ENCODE assay signal across 24 mouse cellular contexts in genomic region chr10:125995701-125996100, GRCm38 (mm10). TPM values are rescaled to one million over a fixed set of nuclear protein-coding genes. Genes with fewer than 3 reads are reported as not detected.
"Had no signal": no experiment of that assay in that cellular context is flagged by ENCODE, and none has a peak within 500 bp of the region (broad histone marks: within the 10 kb centered on the region; RNA-seq: fewer than 3 reads in every experiment).

No protein-coding gene starts in this region.

- H3K9me3 ChIP-seq: liver, embryonic 12.5 days; liver, embryonic 15.5 days; lung, embryonic 15.5 days; midbrain, embryonic 12.5 days; midbrain, embryonic 15.5 days; neural tube, embryonic 13.5 days had no signal

- H3K4me2 ChIP-seq: liver, embryonic 12.5 days; liver, embryonic 15.5 days; lung, embryonic 15.5 days; midbrain, embryonic 12.5 days; midbrain, embryonic 15.5 days; neural tube, embryonic 13.5 days had no signal

- H3K4me1 ChIP-seq: liver, embryonic 12.5 days; liver, embryonic 15.5 days; lung, embryonic 15.5 days had no signal

- H3K27ac ChIP-seq: kidney, postnatal 0 days; layer of hippocampus, adult 2 months; left cerebral cortex, adult 2 months; liver, embryonic 12.5 days; liver, embryonic 15.5 days; lung, embryonic 15.5 days; midbrain, embryonic 12.5 days; midbrain, embryonic 15.5 days; neural tube, embryonic 13.5 days; stomach, postnatal 0 days had no signal

- H3K27me3 ChIP-seq: liver, embryonic 12.5 days; liver, embryonic 15.5 days; lung, embryonic 15.5 days; midbrain, embryonic 15.5 days; neural tube, embryonic 13.5 days had no signal

- H3K9ac ChIP-seq: liver, embryonic 12.5 days; liver, embryonic 15.5 days; lung, embryonic 15.5 days; midbrain, embryonic 12.5 days; midbrain, embryonic 15.5 days; neural tube, embryonic 13.5 days had no signal

- H3K4me3 ChIP-seq: layer of hippocampus, adult 2 months; left cerebral cortex, adult 2 months; liver, embryonic 12.5 days; liver, embryonic 15.5 days; lung, embryonic 15.5 days; midbrain, embryonic 12.5 days; midbrain, embryonic 15.5 days; myocyte; neural tube, embryonic 13.5 days had no signal

- H3K36me3 ChIP-seq: liver, embryonic 12.5 days; liver, embryonic 15.5 days; midbrain, embryonic 15.5 days had no signal

- DNase-seq: kidney, adult 2 months; kidney, postnatal 25 days; layer of hippocampus, adult 9-11 months; lung, adult 18-20 months; lung, postnatal 10 days; lung, postnatal 36 days; right cerebral cortex, adult 18-20 months; right cerebral cortex, postnatal 14 days; right cerebral cortex, postnatal 4 days; thymus, adult 2 months; thymus, postnatal 14 days; thymus, postnatal 4 days had no signal

RNA-seq across cellular contexts. Expression of gene Lrig3, which starts 29.7 kb away (rescaled TPM):
- total RNA-seq: neutrophil, adult 5-6 weeks had no signal
